Mouse (Mus musculus) cortical plate, adult 2 months (tissue): ENCODE results near the gene Ptprd.

ENCODE experiments used
- CTCF ChIP-seq: fragments of 200-500 bp; IDR thresholded peaks from 2 replicates; pipeline ENCODE4 v1.5.1; 2011; ENCODE audit warnings: mild to moderate bottlenecking, control low read depth, low read length; ENCODE audit not compliant: insufficient read depth; ENCODE audit errors: extremely low read depth
- POLR2A ChIP-seq: fragments of 200-500 bp; IDR thresholded peaks from 2 replicates; pipeline ENCODE4 v1.6.1; 2011; ENCODE audit warnings: mild to moderate bottlenecking, low read length, control low read depth; ENCODE audit not compliant: insufficient read depth; ENCODE audit errors: extremely low read depth

DNA sequence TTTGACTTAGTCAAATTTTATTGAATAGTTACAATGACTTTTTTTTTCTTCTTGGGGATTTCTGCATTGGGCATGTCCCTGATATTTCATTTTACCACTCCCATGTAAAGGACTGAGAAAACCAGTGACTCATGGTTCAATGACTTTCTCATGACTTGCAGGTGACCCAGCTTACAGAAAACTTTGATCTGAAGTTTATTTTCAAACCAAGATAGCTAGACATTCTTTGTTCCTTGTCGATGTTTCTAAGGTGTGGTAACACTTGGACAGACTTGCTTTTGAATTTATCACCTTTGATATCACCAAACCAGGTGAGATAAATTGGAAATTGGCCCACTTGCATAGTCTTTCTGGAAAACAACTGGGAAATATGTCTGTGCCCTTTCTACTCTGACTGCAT is 1747.1 kb downstream of the Ptprd start:
- TF ChIP-seq POLR2A: no peak
- TF ChIP-seq CTCF: no peak
